Mouse (Mus musculus) ES-E14 (cell line): ENCODE data around the gene Hhipl1. TPM values are rescaled to one million over a fixed set of nuclear protein-coding genes. Genes with fewer than 3 reads are reported as not detected.

ENCODE experiments used
- DNase-seq: peaks from one replicate; pipeline ENCODE4 v3.0.0-alpha.2; 2013; ENCODE audit warnings: low read depth, low spot score
- H3K27ac ChIP-seq: 2 replicates; pipeline ENCODE4 v1.5.1; 2012; ENCODE audit warnings: low read depth, mild to moderate bottlenecking, low read length, moderate library complexity, mixed read lengths; ENCODE audit not compliant: poor library complexity, insufficient read depth, severe bottlenecking
- H3K36me3 ChIP-seq: 2 replicates; pipeline ENCODE4 v1.6.1; 2012; ENCODE audit warnings: mild to moderate bottlenecking, low read length, moderate library complexity, mixed read lengths; ENCODE audit not compliant: control insufficient read depth, poor library complexity, insufficient read depth, severe bottlenecking
- H3K4me1 ChIP-seq, 2 experiments: fragments of 150-350 bp in 1 of 2; sonication (generic) in 1 of 2; 2 replicates each; pipeline ENCODE4 v1.6.1; 2012; ENCODE audit warnings: low read length in 2 of 2, mild to moderate bottlenecking in 1 of 2, mixed read lengths in 1 of 2; ENCODE audit not compliant: control insufficient read depth in 2 of 2, insufficient read depth in 2 of 2, poor library complexity in 1 of 2
- H3K4me3 ChIP-seq, 2 experiments: fragments of 150-350 bp in 1 of 2; sonication (generic) in 1 of 2; 2 replicates each; pipeline ENCODE4 v1.5.1; 2012; ENCODE audit warnings: low read length in 2 of 2, low read depth in 1 of 2, mild to moderate bottlenecking in 1 of 2, mixed read lengths in 1 of 2; ENCODE audit not compliant: insufficient read depth in 1 of 2, poor library complexity in 1 of 2, severe bottlenecking in 1 of 2
- H3K9ac ChIP-seq: 2 replicates; pipeline ENCODE4 v1.6.1; 2012; ENCODE audit warnings: low read depth, mild to moderate bottlenecking, low read length, mixed read lengths; ENCODE audit not compliant: poor library complexity, insufficient read depth, severe bottlenecking
- H3K9me3 ChIP-seq: fragments of 150-350 bp; sonication (generic); 2 replicates; pipeline ENCODE4 v1.6.1; 2012; ENCODE audit warnings: low read depth, mild to moderate bottlenecking, low read length; ENCODE audit not compliant: control insufficient read depth, insufficient read depth
- CHD2 ChIP-seq: IDR thresholded peaks from 2 replicates; pipeline ENCODE4 v1.6.1; 2014; ENCODE audit warnings: mild to moderate bottlenecking, low read depth, low read length, inconsistent platforms
- HCFC1 ChIP-seq: IDR thresholded peaks from 2 replicates; pipeline ENCODE4 v1.6.1; 2012; ENCODE audit warnings: low read length, inconsistent platforms, borderline replicate concordance; ENCODE audit not compliant: insufficient read depth
- MAFK ChIP-seq: IDR thresholded peaks from 2 replicates; pipeline ENCODE4 v1.6.1; 2014; ENCODE audit warnings: mild to moderate bottlenecking, low read depth, low read length, inconsistent platforms; ENCODE audit not compliant: insufficient read depth
- ZC3H11A ChIP-seq: IDR thresholded peaks from 2 replicates; pipeline ENCODE4 v1.6.1; 2012; ENCODE audit warnings: low read depth, mild to moderate bottlenecking, inconsistent platforms, low read length, borderline replicate concordance
- ZNF384 ChIP-seq: IDR thresholded peaks from 2 replicates; pipeline ENCODE4 v1.6.1; 2012; ENCODE audit warnings: low read depth, low read length, inconsistent platforms
- in situ Hi-C, 2 experiments: fragments of 600-800 bp; cut with MboI; formaldehyde crosslinking; loops; one replicate each; pipeline ENCODE4 v1.15.1; 2025; ENCODE audit warnings: low sequenced_read_pairs in 2 of 2, inconsistent platforms in 1 of 2; ENCODE audit not compliant: unreplicated experiment in 2 of 2
- total RNA-seq: library from RNA; depleted of rRNA; stranded (reverse); fragments of 300-350 nt; gene quantifications from 2 replicates; pipeline ENCODE4 v1.2.3, GENCODE M21; 2012

The Hhipl1 gene
- total RNA-seq, 1 experiment = 1.0 TPM

- in situ Hi-C loops = no loop called here
Measured at GRCm38 (mm10) chr12:108312432-108312851, 6.4 kb downstream of the Hhipl1 start.

GRCm38 (mm10) chr12:108313244-108313772 is 7.2 kb downstream of the Hhipl1 start:
- no peaks in the 10 kb centered on the region for H3K9me3 ChIP-seq
- no peaks in the 10 kb centered on the region for H3K36me3 ChIP-seq
- H3K9ac ChIP-seq = no peak overlapping the region
- in situ Hi-C loops = no loop called here
- TF ChIP-seq ZC3H11A = no peak
- TF ChIP-seq ZNF384 = no peak
- TF ChIP-seq CHD2 = no peak
- TF ChIP-seq HCFC1 = peak; percentile 85
- TF ChIP-seq MAFK = no peak
- no peak for DNase-seq
- H3K4me3 ChIP-seq = no peak overlapping the region
- no peak overlapping the region for H3K27ac ChIP-seq
- peaks cover 3 to 25% of the 10 kb centered on the region in 2 experiments; a peak in 1 of 4 replicates for H3K4me1 ChIP-seq

More at GRCm38 (mm10) chr12:108312432-108312851, 6.4 kb downstream of the Hhipl1 start:
- Histone ChIP-seq H3K36me3 (no peaks in the 10 kb centered on the region), H3K9me3 (no peaks in the 10 kb centered on the region), H3K9ac (no peak overlapping the region), H3K4me1 (peaks cover 0 to 18% of the 10 kb centered on the region in 2 experiments; a peak in 1 of 4 replicates), H3K27ac (no peak overlapping the region), H3K4me3 (no peak overlapping the region)
- DNase-seq = no peak
- no peak for TF ChIP-seq HCFC1
- no peak for TF ChIP-seq ZC3H11A
- no peak for TF ChIP-seq ZNF384
- TF ChIP-seq MAFK = no peak
- no peak for TF ChIP-seq CHD2

- H3K4me1 ChIP-seq = peaks cover 3 to 35% of the 10 kb centered on the region in 2 experiments; a peak in 2 of 4 replicates
Measured at GRCm38 (mm10) chr12:108315818-108316217, 9.7 kb downstream of the Hhipl1 start.

GRCm38 (mm10) chr12:108316655-108317054 is 10.6 kb downstream of the Hhipl1 start:
- TF ChIP-seq ZNF384 = no peak
- no peak for TF ChIP-seq MAFK
- no peak for TF ChIP-seq ZC3H11A
- no peak for TF ChIP-seq HCFC1
- no peak for TF ChIP-seq CHD2
- no peak for DNase-seq
- no peak overlapping the region for H3K27ac ChIP-seq
- no peaks in the 10 kb centered on the region for H3K9me3 ChIP-seq
- in situ Hi-C loops = no loop called here
- peaks cover 3 to 37% of the 10 kb centered on the region in 2 experiments; a peak in 2 of 4 replicates for H3K4me1 ChIP-seq
- no peak overlapping the region for H3K4me3 ChIP-seq
- H3K9ac ChIP-seq = no peak overlapping the region
- no peaks in the 10 kb centered on the region for H3K36me3 ChIP-seq

More at GRCm38 (mm10) chr12:108315818-108316217, 9.7 kb downstream of the Hhipl1 start:
- H3K36me3 ChIP-seq = no peaks in the 10 kb centered on the region
- no peaks in the 10 kb centered on the region for H3K9me3 ChIP-seq
- no peak overlapping the region for H3K27ac ChIP-seq
- TF ChIP-seq MAFK = no peak
- TF ChIP-seq ZC3H11A = no peak
- TF ChIP-seq HCFC1 = no peak
- TF ChIP-seq ZNF384 = no peak
- no peak for TF ChIP-seq CHD2
- in situ Hi-C loops = no loop called here
- no peak overlapping the region for H3K9ac ChIP-seq
- DNase-seq = no peak
- H3K4me3 ChIP-seq = no peak overlapping the region

DNA sequence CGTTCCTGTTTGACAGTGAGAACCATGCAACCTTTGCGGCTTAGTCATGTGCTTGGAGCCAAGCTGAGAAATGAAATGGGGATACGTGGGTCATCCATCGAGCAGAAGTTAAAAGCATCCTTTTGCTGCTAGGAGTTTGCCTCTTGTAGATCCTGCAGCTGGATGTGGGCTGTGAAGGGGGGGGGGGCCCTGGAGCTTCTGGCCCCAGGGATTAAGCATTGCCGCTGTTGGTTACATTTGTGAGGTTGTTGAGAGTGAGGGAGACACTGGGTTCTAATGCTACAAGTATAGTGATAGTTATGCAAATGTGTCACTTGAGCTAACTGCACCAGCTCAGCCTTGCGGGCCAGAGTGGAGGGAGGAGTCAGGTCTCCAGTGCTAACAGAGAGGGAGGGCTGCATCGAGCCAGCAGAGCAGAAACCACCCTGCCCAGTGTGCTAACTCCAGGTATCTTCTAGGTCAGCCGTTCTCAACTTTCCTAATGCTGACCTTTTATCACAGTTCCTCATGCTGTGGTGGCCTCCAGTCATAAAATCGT is 11.2 kb downstream of the Hhipl1 start:
- TF ChIP-seq ZC3H11A (no peak), MAFK (no peak), CHD2 (no peak), ZNF384 (no peak), HCFC1 (no peak)
- Histone ChIP-seq H3K36me3 (no peaks in the 10 kb centered on the region), H3K4me3 (no peak overlapping the region), H3K27ac (no peak overlapping the region), H3K9me3 (no peaks in the 10 kb centered on the region), H3K9ac (no peak overlapping the region), H3K4me1 (peaks cover 3 to 34% of the 10 kb centered on the region in 2 experiments; a peak in 2 of 4 replicates)
- DNase-seq = no peak
- in situ Hi-C loops = no loop called here
